Mouse (Mus musculus): ENCODE measurements around the gene Ifi202b. TPM values are rescaled to one million over a fixed set of nuclear protein-coding genes. Genes with fewer than 3 reads are reported as not detected.
"Not testable (repeated sequence)": the region's sequence is repeated elsewhere in the genome, so short reads cannot be mapped to it uniquely, and the experiment has no call there.

The Ifi202b gene
- total RNA-seq, 2 experiments from 2014 or later: not detected

DNA sequence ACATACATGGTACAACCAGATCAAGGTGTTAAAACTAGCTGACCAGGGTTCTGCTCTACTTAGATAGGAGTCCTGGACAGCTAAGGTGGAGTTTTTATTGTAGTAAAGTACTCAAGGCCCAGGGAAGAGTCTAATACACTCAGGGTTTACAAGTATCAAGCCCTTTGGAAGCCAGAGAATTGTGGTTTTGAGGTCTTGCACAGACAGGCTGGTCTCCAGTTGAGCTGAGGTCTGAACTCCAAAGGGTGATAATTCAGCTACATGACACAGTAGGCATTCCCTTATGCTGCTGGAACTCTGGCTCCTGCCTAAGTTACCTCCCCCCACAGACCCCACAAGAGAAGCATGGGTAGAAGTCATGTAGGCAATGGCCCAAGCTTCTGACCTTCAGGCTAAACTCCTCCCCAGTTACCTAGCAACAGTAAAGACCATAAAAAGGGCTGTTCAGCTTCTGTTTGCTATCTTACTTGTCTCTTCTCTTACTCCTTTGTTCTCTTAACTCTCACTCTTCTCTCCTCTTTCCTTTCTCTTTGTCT lies 69.2 kb downstream of the Ifi202b start:
- not testable (repeated sequence) for DNase-seq (ENCODE audit: extremely low spot score in 1 of 2, low spot score in 1 of 2)

Other genes starting within 250 kb of the Ifi202b start
- gene Ifi207, start 241.0 kb downstream of the Ifi202b start, total RNA-seq (2021): under 1 TPM; 0.16 to 0.25 TPM
- under 1 TPM; 0.22 to 0.23 TPM for gene Ifi204, start 215.8 kb downstream of the Ifi202b start, total RNA-seq (2021)
- not detected for gene Ifi211, start 69.7 kb downstream of the Ifi202b start, total RNA-seq (2021)
- gene Mndal, start 40.3 kb downstream of the Ifi202b start, total RNA-seq (2021): 10 to 100 TPM in 1 of 2 experiments, 1 to 10 TPM in 1; 9.9 to 12.0 TPM
- 1 to 10 TPM; 4.8 to 6.3 TPM for gene Ifi203, start 40.1 kb downstream of the Ifi202b start, total RNA-seq (2021)
- not detected for gene Ifi205, start 49.1 kb upstream of the Ifi202b start, total RNA-seq (2021)
- gene Olfr433, start 58.0 kb upstream of the Ifi202b start, total RNA-seq (2021): not detected
- gene Olfr432, start 66.5 kb upstream of the Ifi202b start, total RNA-seq (2021): not detected
- not detected for gene Olfr430, start 83.9 kb upstream of the Ifi202b start, total RNA-seq (2021)
- gene Olfr429, start 101.6 kb upstream of the Ifi202b start, total RNA-seq (2021): not detected
- not detected for gene Olfr427, start 114.1 kb upstream of the Ifi202b start, total RNA-seq (2021)
- gene Olfr231, start 138.4 kb upstream of the Ifi202b start, total RNA-seq (2021): not detected
- not detected for gene Olfr424, start 148.8 kb upstream of the Ifi202b start, total RNA-seq (2021)
- not detected for gene Olfr420, start 172.9 kb upstream of the Ifi202b start, total RNA-seq (2021)
- under 1 TPM; 0.07 to 0.12 TPM for gene Spta1, start 190.0 kb upstream of the Ifi202b start, total RNA-seq (2021)